Comparison of ENCODE assay signal across 16 mouse cellular contexts in genomic region chr19:38422926-38423325, GRCm38 (mm10). TPM values are rescaled to one million over a fixed set of nuclear protein-coding genes. Genes with fewer than 3 reads are reported as not detected.
"Had no signal": no experiment of that assay in that cellular context is flagged by ENCODE, and none has a peak within 500 bp of the region (broad histone marks: within the 10 kb centered on the region; RNA-seq: fewer than 3 reads in every experiment).

No protein-coding gene starts in this region.

- H3K9ac ChIP-seq: liver, embryonic 15.5 days; midbrain, embryonic 15.5 days; neural tube, embryonic 13.5 days had no signal

- H3K9me3 ChIP-seq: limb, embryonic 10.5 days; liver, embryonic 15.5 days; midbrain, embryonic 15.5 days; neural tube, embryonic 13.5 days had no signal

- H3K4me3 ChIP-seq: left cerebral cortex, adult 2 months; limb, embryonic 10.5 days; liver, embryonic 15.5 days; midbrain, embryonic 15.5 days; neural tube, embryonic 13.5 days had no signal

- H3K4me1 ChIP-seq: liver, embryonic 15.5 days; midbrain, embryonic 15.5 days had no signal

- H3K27me3 ChIP-seq: liver, embryonic 15.5 days; midbrain, embryonic 15.5 days; neural tube, embryonic 13.5 days had no signal

- H3K36me3 ChIP-seq: limb, embryonic 10.5 days; liver, embryonic 15.5 days; midbrain, embryonic 15.5 days; neural tube, embryonic 13.5 days had no signal

- H3K27ac ChIP-seq: left cerebral cortex, adult 2 months; limb, embryonic 10.5 days; liver, embryonic 15.5 days; midbrain, embryonic 15.5 days; neural tube, embryonic 13.5 days had no signal

- DNase-seq: kidney, postnatal 10 days; lung, adult 2 months; lung, postnatal 36 days; right cerebral cortex, adult 18-20 months; right cerebral cortex, postnatal 25 days; thymus, adult 18-20 months; thymus, postnatal 14 days had no signal

- ATAC-seq: intestine, postnatal 0 days; lung, postnatal 0 days; midbrain, embryonic 15.5 days had no signal

- H3K4me2 ChIP-seq: liver, embryonic 11.5 days; liver, embryonic 15.5 days; midbrain, embryonic 15.5 days; neural tube, embryonic 13.5 days had no signal

RNA-seq across cellular contexts. Expression of gene Plce1, which starts 58.0 kb away (rescaled TPM):
- total RNA-seq: monocyte, adult 5-6 weeks had no signal
